Mouse (Mus musculus): ENCODE data around the gene Dclk2. TPM values are rescaled to one million over a fixed set of nuclear protein-coding genes. Genes with fewer than 3 reads are reported as not detected.

The Dclk2 gene
- polyA plus RNA-seq, 1 experiment from 2014 or later, result 32.5 TPM

DNA sequence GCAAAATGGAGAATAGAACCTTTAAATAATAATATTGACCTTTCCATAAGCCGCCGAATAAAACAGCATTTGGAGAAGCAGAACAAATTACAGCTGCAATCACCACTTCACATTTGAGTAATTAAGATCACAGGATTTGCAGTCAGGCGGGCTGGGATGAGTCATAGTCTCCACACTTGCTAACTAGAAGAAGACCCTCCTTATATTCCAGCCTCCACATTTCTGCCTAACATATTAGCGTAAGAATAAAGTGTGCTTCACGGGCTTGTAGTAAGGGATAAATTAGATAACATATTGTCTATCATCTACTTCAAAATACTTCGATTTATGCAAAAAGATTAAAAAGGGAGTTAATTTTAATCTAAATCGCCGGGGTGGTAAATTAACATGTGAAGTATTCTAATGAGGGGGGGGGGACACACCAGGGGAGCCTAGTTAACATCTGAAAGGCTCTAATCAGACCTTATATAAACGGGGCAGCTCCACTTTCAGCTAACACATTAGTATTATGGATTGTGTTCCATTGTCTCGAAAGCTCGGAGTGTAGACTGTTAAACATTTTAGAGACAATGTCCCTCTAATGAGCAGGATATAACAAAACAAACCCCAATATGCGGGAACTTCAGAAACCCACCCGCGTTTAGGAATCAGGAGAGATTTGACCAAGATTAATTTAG lies 87.9 kb downstream of the Dclk2 start:
- no peak overlapping the region for H3K27ac ChIP-seq (ENCODE audit: low read depth, low read length)
- peak; percentile 45; the same call in 1 of the 2 replicates for ATAC-seq (ENCODE audit: low FRiP score)

DNA sequence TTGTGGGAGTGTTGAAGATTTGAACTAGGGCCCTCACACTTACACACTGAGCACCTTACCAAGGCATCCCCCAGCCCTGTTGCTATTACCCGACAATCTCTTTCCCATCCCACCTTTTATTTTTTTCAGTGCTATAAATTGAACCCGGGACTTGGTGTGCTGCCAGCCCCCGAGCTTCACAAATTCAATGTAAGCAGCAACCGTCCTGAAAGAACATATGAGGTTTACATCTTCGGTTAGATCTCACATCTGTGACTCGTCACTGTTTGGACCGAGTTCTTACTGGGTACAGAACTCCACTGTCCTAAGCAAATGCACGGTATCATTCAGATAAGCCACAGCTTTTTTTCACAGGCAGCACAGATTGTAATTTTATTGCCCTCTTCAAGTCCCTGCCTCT lies 88.5 kb downstream of the Dclk2 start:
- ATAC-seq (ENCODE audit: low FRiP score), result no peak
- Histone ChIP-seq H3K4me1 (replicated peaks; ENCODE audit: control insufficient read depth, insufficient read depth, low read length) (no peaks in the 10 kb centered on the region), H3K4me2 (replicated peaks; ENCODE audit: low read depth, low read length) (no peak overlapping the region), H3K9me3 (ENCODE audit: control insufficient read depth, low read length) (no peaks in the 10 kb centered on the region), H3K4me3 (ENCODE audit: low read depth, low read length) (no peak overlapping the region), H3K27ac (ENCODE audit: low read depth, low read length) (no peak overlapping the region), H3K36me3 (ENCODE audit: control insufficient read depth, insufficient read depth, low read length) (no peaks in the 10 kb centered on the region), H3K27me3 (ENCODE audit: control insufficient read depth, insufficient read depth, low read length) (no peaks in the 10 kb centered on the region), H3K9ac (ENCODE audit: low read depth, low read length) (no peak overlapping the region)
- no peak for DNase-seq (ENCODE audit: low spot score)
- 76% methylated on average over 8 of the region's 8 CpGs for WGBS

More for the DNA sequence above, 87.9 kb downstream of the Dclk2 start:
- no peaks in the 10 kb centered on the region for H3K36me3 ChIP-seq (ENCODE audit: control insufficient read depth, insufficient read depth, low read length)
- no peaks in the 10 kb centered on the region for H3K27me3 ChIP-seq (ENCODE audit: control insufficient read depth, insufficient read depth, low read length)
- no peak overlapping the region for H3K4me3 ChIP-seq (ENCODE audit: low read depth, low read length)
- H3K9me3 ChIP-seq (ENCODE audit: control insufficient read depth, low read length), result no peaks in the 10 kb centered on the region
- H3K4me2 ChIP-seq (replicated peaks; ENCODE audit: low read depth, low read length), result 0 out of 2 replicates have a peak overlapping the region, but pooled peaks have one; percentile 4
- H3K4me1 ChIP-seq (replicated peaks; ENCODE audit: control insufficient read depth, insufficient read depth, low read length), result no peaks in the 10 kb centered on the region
- no peak for DNase-seq (ENCODE audit: low spot score)
- no peak overlapping the region for H3K9ac ChIP-seq (ENCODE audit: low read depth, low read length)
- WGBS, result 27% methylated on average over 14 of the region's 14 CpGs

DNA sequence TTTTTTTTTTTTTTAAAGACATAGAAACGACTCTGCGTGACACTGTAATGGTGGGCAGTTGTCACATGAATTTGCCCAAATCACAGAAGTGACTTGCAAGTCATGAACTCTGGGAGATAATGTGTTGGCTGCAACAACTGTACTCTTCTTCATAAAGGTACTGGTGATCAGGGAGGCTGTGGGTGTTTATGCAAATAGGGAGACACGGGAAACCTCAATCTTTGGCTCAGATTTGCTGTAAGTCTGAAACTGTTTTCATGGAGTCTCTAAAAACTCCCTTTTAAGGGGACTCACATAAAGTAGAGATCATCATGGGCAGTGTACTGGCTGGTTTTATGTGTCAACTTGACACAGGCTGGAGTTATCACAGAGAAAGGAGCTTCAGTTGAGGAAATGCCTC lies 93.1 kb downstream of the Dclk2 start:
- Histone ChIP-seq H3K9ac (ENCODE audit: low read depth, low read length) (no peak overlapping the region), H3K27me3 (ENCODE audit: control insufficient read depth, insufficient read depth, low read length) (no peaks in the 10 kb centered on the region), H3K36me3 (ENCODE audit: control insufficient read depth, insufficient read depth, low read length) (no peaks in the 10 kb centered on the region), H3K4me1 (replicated peaks; ENCODE audit: control insufficient read depth, insufficient read depth, low read length) (no peaks in the 10 kb centered on the region), H3K9me3 (ENCODE audit: control insufficient read depth, low read length) (no peaks in the 10 kb centered on the region), H3K27ac (ENCODE audit: low read depth, low read length) (no peak overlapping the region), H3K4me2 (replicated peaks; ENCODE audit: low read depth, low read length) (no peak overlapping the region), H3K4me3 (ENCODE audit: low read depth, low read length) (no peak overlapping the region)
- ATAC-seq (ENCODE audit: low FRiP score), result no peak
- whole genome bisulfite sequencing, result 98% methylated on average over 3 of the region's 3 CpGs
- no peak for DNase-seq (ENCODE audit: low spot score)

DNA sequence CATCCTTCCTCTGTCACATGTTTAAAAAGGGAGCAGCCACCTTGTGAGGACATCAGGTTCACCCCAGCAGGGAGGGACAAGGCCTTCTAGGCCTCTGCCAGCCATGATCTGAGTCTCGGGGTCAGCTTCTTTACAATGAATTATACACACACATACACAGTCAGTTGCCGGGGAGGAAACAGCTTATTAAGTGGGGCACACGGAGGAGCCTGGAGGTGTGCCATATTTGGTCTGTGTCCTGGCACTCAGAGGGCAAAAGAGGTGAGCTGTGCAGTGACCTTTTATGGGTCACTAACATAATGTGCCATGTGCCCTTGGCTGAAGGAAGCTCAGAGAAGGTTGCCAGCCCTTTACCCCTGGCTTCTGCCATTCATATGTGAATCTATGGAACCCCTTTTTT lies 99.3 kb downstream of the Dclk2 start:
- no peak overlapping the region for H3K27ac ChIP-seq (ENCODE audit: low read depth, low read length)
- H3K9me3 ChIP-seq (ENCODE audit: control insufficient read depth, low read length), result no peaks in the 10 kb centered on the region
- no peak overlapping the region for H3K4me3 ChIP-seq (ENCODE audit: low read depth, low read length)
- ATAC-seq (ENCODE audit: low FRiP score) (no peak), DNase-seq (ENCODE audit: low spot score) (no peak)
- H3K4me2 ChIP-seq (replicated peaks; ENCODE audit: low read depth, low read length), result no peak overlapping the region
- no peaks in the 10 kb centered on the region for H3K27me3 ChIP-seq (ENCODE audit: control insufficient read depth, insufficient read depth, low read length)
- H3K36me3 ChIP-seq (ENCODE audit: control insufficient read depth, insufficient read depth, low read length), result no peaks in the 10 kb centered on the region
- 69% methylated on average over 3 of the region's 3 CpGs for WGBS
- H3K4me1 ChIP-seq (replicated peaks; ENCODE audit: control insufficient read depth, insufficient read depth, low read length), result no peaks in the 10 kb centered on the region
- H3K9ac ChIP-seq (ENCODE audit: low read depth, low read length), result no peak overlapping the region

DNA sequence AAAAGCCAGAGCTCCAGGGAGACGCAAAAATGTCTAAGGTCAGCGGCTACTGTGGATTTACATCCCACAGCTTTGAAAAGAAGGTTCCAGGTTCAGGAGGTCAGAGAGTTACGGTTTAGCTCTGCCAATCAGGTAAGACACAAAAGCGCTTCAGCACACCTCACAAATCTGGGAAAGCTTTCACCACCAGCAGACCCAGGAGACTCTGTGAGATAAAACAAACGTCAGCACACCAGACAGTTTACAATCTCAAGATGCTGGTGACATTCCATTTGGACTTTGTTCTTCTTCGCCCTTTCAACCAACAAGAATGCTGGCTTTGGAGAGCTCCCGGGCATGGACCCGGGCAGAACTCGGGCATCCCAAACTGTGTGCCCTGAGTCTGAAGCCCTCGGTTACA lies 100.3 kb downstream of the Dclk2 start:
- DNase-seq (ENCODE audit: low spot score), result no peak
- Histone ChIP-seq H3K27ac (ENCODE audit: low read depth, low read length) (no peak overlapping the region), H3K9me3 (ENCODE audit: control insufficient read depth, low read length) (no peaks in the 10 kb centered on the region), H3K4me1 (replicated peaks; ENCODE audit: control insufficient read depth, insufficient read depth, low read length) (no peaks in the 10 kb centered on the region), H3K4me3 (ENCODE audit: low read depth, low read length) (no peak overlapping the region), H3K9ac (ENCODE audit: low read depth, low read length) (no peak overlapping the region), H3K27me3 (ENCODE audit: control insufficient read depth, insufficient read depth, low read length) (no peaks in the 10 kb centered on the region), H3K4me2 (replicated peaks; ENCODE audit: low read depth, low read length) (no peak overlapping the region), H3K36me3 (ENCODE audit: control insufficient read depth, insufficient read depth, low read length) (no peaks in the 10 kb centered on the region)
- no peak for ATAC-seq (ENCODE audit: low FRiP score)
- 57% methylated on average over 10 of the region's 10 CpGs for WGBS

DNA sequence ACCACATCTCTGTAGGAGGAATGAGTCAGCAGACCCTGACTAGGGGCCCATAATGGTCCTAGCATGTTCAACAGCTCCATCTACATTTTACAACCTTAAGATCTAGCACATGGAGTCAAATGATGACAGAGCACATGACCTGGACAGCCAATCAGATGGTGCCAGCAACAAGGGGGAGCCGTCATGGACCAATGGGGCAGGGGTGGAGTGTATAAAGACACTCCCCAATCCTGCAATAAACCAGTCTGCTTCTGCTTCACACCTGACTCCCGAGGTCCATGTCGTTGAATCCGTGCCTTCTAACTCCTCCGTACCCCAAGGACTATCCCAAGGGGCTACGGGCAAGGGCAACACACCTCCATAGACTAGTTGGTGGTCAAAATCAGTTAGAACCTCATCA lies 101.3 kb downstream of the Dclk2 start:
- ATAC-seq (ENCODE audit: low FRiP score), result no peak
- over 99% methylated on average over 6 of the region's 6 CpGs for WGBS
- H3K27ac ChIP-seq (ENCODE audit: low read depth, low read length), result no peak overlapping the region

DNA sequence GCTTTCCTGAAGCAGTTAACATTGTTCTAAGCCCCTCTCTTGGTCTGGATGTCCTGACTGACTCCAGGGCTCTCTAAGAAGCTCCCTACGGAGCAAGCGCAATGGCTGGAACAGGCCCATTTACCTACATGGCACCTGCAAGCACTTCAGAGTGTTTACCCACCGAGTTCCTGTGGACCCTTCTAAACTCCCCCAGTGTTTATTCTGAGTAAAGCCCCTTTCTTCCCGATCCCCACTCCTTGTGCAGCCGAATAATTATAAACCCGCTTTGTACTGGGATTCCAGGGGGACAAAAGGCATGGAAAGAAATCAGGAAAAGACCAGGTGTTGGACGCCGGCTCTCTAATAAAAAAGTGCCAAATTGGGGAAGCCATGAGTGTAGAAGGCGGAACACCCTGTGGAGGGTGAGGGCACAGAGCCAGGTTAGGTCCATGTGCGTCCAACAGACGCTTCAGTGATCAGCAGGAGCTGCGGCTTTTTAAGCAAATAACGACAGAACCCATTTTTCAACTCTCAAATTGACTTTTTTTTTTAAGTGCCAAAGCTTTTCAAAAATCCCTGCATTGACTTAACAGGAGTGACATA lies 102.6 kb downstream of the Dclk2 start:
- 78% methylated on average over 13 of the region's 13 CpGs for WGBS
- no peak for DNase-seq (ENCODE audit: low spot score)
- Histone ChIP-seq H3K4me1 (replicated peaks; ENCODE audit: control insufficient read depth, insufficient read depth, low read length) (no peaks in the 10 kb centered on the region), H3K4me2 (replicated peaks; ENCODE audit: low read depth, low read length) (no peak overlapping the region), H3K27me3 (ENCODE audit: control insufficient read depth, insufficient read depth, low read length) (no peaks in the 10 kb centered on the region), H3K9ac (ENCODE audit: low read depth, low read length) (no peak overlapping the region), H3K27ac (ENCODE audit: low read depth, low read length) (no peak overlapping the region), H3K4me3 (ENCODE audit: low read depth, low read length) (no peak overlapping the region), H3K36me3 (ENCODE audit: control insufficient read depth, insufficient read depth, low read length) (no peaks in the 10 kb centered on the region), H3K9me3 (ENCODE audit: control insufficient read depth, low read length) (no peaks in the 10 kb centered on the region)
- no peak for ATAC-seq (ENCODE audit: low FRiP score)

More for the DNA sequence above, 101.3 kb downstream of the Dclk2 start:
- no peaks in the 10 kb centered on the region for H3K36me3 ChIP-seq (ENCODE audit: control insufficient read depth, insufficient read depth, low read length)
- H3K4me3 ChIP-seq (ENCODE audit: low read depth, low read length), result no peak overlapping the region
- no peak for DNase-seq (ENCODE audit: low spot score)
- no peak overlapping the region for H3K9ac ChIP-seq (ENCODE audit: low read depth, low read length)
- H3K4me2 ChIP-seq (replicated peaks; ENCODE audit: low read depth, low read length), result no peak overlapping the region
- no peaks in the 10 kb centered on the region for H3K9me3 ChIP-seq (ENCODE audit: control insufficient read depth, low read length)
- no peaks in the 10 kb centered on the region for H3K27me3 ChIP-seq (ENCODE audit: control insufficient read depth, insufficient read depth, low read length)
- no peaks in the 10 kb centered on the region for H3K4me1 ChIP-seq (replicated peaks; ENCODE audit: control insufficient read depth, insufficient read depth, low read length)

DNA sequence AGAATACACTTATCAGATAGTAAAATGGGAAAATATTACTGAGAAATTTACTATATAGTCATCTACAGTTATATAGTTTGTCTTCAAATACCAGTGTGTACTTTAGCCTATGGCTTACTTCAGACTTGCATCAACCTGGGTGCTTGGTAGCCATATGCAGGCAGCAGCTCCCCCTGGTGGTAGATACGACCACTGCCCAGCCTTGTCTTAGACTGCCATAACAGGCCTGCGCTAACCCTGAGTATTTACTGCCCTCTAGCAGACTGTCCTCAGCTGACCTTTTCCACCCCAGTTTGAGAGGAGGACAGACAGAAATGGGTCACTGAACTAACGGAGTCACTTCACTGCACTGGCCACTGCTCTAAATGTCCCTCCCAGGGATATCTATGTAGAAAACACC lies 108.0 kb downstream of the Dclk2 start:
- peak; percentile 86 for DNase-seq (ENCODE audit: low spot score)
- H3K4me2 ChIP-seq (replicated peaks; ENCODE audit: low read depth, low read length), result no peak overlapping the region
- no peak overlapping the region for H3K9ac ChIP-seq (ENCODE audit: low read depth, low read length)
- no peaks in the 10 kb centered on the region for H3K9me3 ChIP-seq (ENCODE audit: control insufficient read depth, low read length)
- 18% methylated on average over 3 of the region's 3 CpGs for WGBS
- ATAC-seq (ENCODE audit: low FRiP score), result peak; percentile 84
- no peaks in the 10 kb centered on the region for H3K27me3 ChIP-seq (ENCODE audit: control insufficient read depth, insufficient read depth, low read length)
- H3K4me1 ChIP-seq (replicated peaks; ENCODE audit: control insufficient read depth, insufficient read depth, low read length), result no peaks in the 10 kb centered on the region
- no peak overlapping the region for H3K27ac ChIP-seq (ENCODE audit: low read depth, low read length)
- no peaks in the 10 kb centered on the region for H3K36me3 ChIP-seq (ENCODE audit: control insufficient read depth, insufficient read depth, low read length)
- H3K4me3 ChIP-seq (ENCODE audit: low read depth, low read length), result no peak overlapping the region

DNA sequence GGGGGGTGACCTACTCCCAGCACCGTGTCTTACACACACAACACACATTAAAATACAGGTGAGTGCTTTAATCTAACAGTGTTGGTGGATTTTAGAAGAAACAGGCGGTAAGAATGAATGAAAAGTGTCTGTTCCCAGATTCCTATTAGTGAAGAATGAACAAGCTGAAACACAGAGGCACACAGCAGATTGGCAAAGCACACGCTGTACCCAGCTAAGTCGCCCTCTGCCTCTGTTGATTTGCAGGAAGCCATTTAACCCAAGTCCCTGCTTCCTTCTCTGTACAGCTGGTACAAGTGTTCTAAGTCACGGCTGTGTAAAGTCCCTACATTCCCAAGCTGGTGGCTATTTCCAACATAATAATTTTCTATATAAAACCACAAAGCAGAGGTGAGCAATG lies 109.7 kb downstream of the Dclk2 start:
- Histone ChIP-seq H3K4me3 (ENCODE audit: low read depth, low read length) (no peak overlapping the region), H3K9me3 (ENCODE audit: control insufficient read depth, low read length) (no peaks in the 10 kb centered on the region), H3K27ac (ENCODE audit: low read depth, low read length) (no peak overlapping the region), H3K36me3 (ENCODE audit: control insufficient read depth, insufficient read depth, low read length) (no peaks in the 10 kb centered on the region), H3K9ac (ENCODE audit: low read depth, low read length) (no peak overlapping the region), H3K27me3 (ENCODE audit: control insufficient read depth, insufficient read depth, low read length) (no peaks in the 10 kb centered on the region), H3K4me2 (replicated peaks; ENCODE audit: low read depth, low read length) (no peak overlapping the region), H3K4me1 (replicated peaks; ENCODE audit: control insufficient read depth, insufficient read depth, low read length) (no peaks in the 10 kb centered on the region)
- DNase-seq (ENCODE audit: low spot score) (no peak), ATAC-seq (ENCODE audit: low FRiP score) (no peak)
- 89% methylated on average over 5 of the region's 5 CpGs for WGBS

Data from hindbrain, embryonic 11.5 days (tissue).